Comparison of ENCODE assay signal across 20 mouse cellular contexts in the genomic region with DNA sequence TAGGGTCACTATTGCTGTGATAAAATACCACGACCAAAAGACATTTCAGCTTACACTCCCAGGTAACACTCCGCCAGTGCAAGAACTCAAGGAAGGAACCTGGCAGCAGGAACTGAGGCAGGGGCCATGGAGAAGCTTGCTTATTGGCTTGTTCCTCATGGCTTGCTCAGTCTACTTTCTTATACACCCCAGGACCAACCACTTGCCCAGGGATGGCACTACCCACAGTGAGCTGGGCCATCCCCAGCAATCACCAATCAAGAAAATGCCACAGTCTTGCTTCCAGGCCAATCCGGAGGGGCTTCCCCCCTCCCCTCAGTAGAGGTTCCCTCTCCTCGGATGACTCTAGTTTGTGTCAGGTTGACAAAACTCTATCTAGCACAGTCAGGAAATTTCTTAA. TPM values are rescaled to one million over a fixed set of nuclear protein-coding genes. Genes with fewer than 3 reads are reported as not detected.
DNase-seq lines count a peak whose midpoint lies in the region; ATAC-seq lines count a peak whose summit lies in the region.
"Had no signal": no experiment of that assay in that cellular context is flagged by ENCODE, and none has a peak within 500 bp of the region (broad histone marks: within the 10 kb centered on the region; RNA-seq: fewer than 3 reads in every experiment).

No protein-coding gene starts in this region.

- WGBS in forebrain, embryonic 13.5 days: 79% methylated on average over 4 of the region's 4 CpGs
- 77% methylated on average over 4 of the region's 4 CpGs for WGBS in forebrain, embryonic 15.5 days
- 75% methylated on average over 4 of the region's 4 CpGs for WGBS in midbrain, embryonic 12.5 days
- WGBS in midbrain, embryonic 15.5 days: 76% methylated on average over 4 of the region's 4 CpGs
- 72% methylated on average over 4 of the region's 4 CpGs for WGBS in neural tube, embryonic 14.5 days
- WGBS in neural tube, embryonic 15.5 days: 79% methylated on average over 4 of the region's 4 CpGs

- no peaks in the 10 kb centered on the region for H3K27me3 ChIP-seq in forebrain, embryonic 13.5 days
- H3K27me3 ChIP-seq in forebrain, embryonic 15.5 days: no peaks in the 10 kb centered on the region
- no peaks in the 10 kb centered on the region for H3K27me3 ChIP-seq in midbrain, embryonic 12.5 days
- H3K27me3 ChIP-seq in midbrain, embryonic 15.5 days (replicated peaks): no peaks in the 10 kb centered on the region
- H3K27me3 ChIP-seq in neural tube, embryonic 14.5 days (ENCODE audit: control insufficient read depth, insufficient read depth, low read length): no peaks in the 10 kb centered on the region
- no peaks in the 10 kb centered on the region for H3K27me3 ChIP-seq in neural tube, embryonic 15.5 days (replicated peaks)

- H3K4me2 ChIP-seq in forebrain, embryonic 13.5 days: no peak overlapping the region
- H3K4me2 ChIP-seq in forebrain, embryonic 15.5 days (replicated peaks): no peak overlapping the region
- no peak overlapping the region for H3K4me2 ChIP-seq in midbrain, embryonic 12.5 days (replicated peaks)
- no peak overlapping the region for H3K4me2 ChIP-seq in midbrain, embryonic 15.5 days
- no peak overlapping the region for H3K4me2 ChIP-seq in neural tube, embryonic 14.5 days (ENCODE audit: low read depth, low read length)
- no peak overlapping the region for H3K4me2 ChIP-seq in neural tube, embryonic 15.5 days
- H3K4me2 ChIP-seq: heart, embryonic 11.5 days; hindbrain, embryonic 14.5 days had no signal

- H3K9ac ChIP-seq in forebrain, embryonic 13.5 days: no peak overlapping the region
- no peak overlapping the region for H3K9ac ChIP-seq in forebrain, embryonic 15.5 days (replicated peaks)
- H3K9ac ChIP-seq in midbrain, embryonic 12.5 days (replicated peaks): no peak overlapping the region
- H3K9ac ChIP-seq in midbrain, embryonic 15.5 days: no peak overlapping the region
- H3K9ac ChIP-seq in neural tube, embryonic 14.5 days (replicated peaks; ENCODE audit: low read depth, low read length): no peak overlapping the region
- H3K9ac ChIP-seq in neural tube, embryonic 15.5 days (replicated peaks): no peak overlapping the region
- H3K9ac ChIP-seq: hindbrain, embryonic 14.5 days had no signal

- H3K36me3 ChIP-seq in forebrain, embryonic 13.5 days (ENCODE audit: poor library complexity, severe bottlenecking): no peaks in the 10 kb centered on the region
- no peaks in the 10 kb centered on the region for H3K36me3 ChIP-seq in forebrain, embryonic 15.5 days
- no peaks in the 10 kb centered on the region for H3K36me3 ChIP-seq in midbrain, embryonic 12.5 days
- H3K36me3 ChIP-seq in midbrain, embryonic 15.5 days (replicated peaks): no peaks in the 10 kb centered on the region
- H3K36me3 ChIP-seq in neural tube, embryonic 14.5 days (ENCODE audit: control insufficient read depth, insufficient read depth, low read length): no peaks in the 10 kb centered on the region
- no peaks in the 10 kb centered on the region for H3K36me3 ChIP-seq in neural tube, embryonic 15.5 days
- H3K36me3 ChIP-seq: forebrain, embryonic 10.5 days; hindbrain, embryonic 10.5 days had no signal

- no peak for DNase-seq in yolk sac, embryonic 10.5 days (ENCODE audit: low spot score)
- no peak for DNase-seq in cerebellum, postnatal 25 days
- DNase-seq: adrenal gland, adult 8-10 months; adrenal gland, postnatal 25 days; cerebellum, adult 11 months; cerebellum, adult 2 months; cerebellum, adult 9-11 months; gastrocnemius, postnatal 25 days; heart, postnatal 36 days had no signal

- H3K4me3 ChIP-seq in forebrain, embryonic 13.5 days: no peak overlapping the region
- no peak overlapping the region for H3K4me3 ChIP-seq in forebrain, embryonic 15.5 days
- no peak overlapping the region for H3K4me3 ChIP-seq in midbrain, embryonic 12.5 days
- no peak overlapping the region for H3K4me3 ChIP-seq in midbrain, embryonic 15.5 days
- H3K4me3 ChIP-seq in neural tube, embryonic 14.5 days (ENCODE audit: low read depth, low read length): no peak overlapping the region
- H3K4me3 ChIP-seq in neural tube, embryonic 15.5 days (replicated peaks): no peak overlapping the region
- H3K4me3 ChIP-seq: forebrain, embryonic 10.5 days; hindbrain, embryonic 10.5 days had no signal

- 0 out of 2 replicates have a peak, but pooled peaks have one; percentile 30 for ATAC-seq in forebrain, embryonic 13.5 days
- no peak for ATAC-seq in forebrain, embryonic 15.5 days (replicated peaks)
- ATAC-seq in midbrain, embryonic 12.5 days (ENCODE audit: low FRiP score, low read depth): peak; percentile 53; the same call in 1 of the 2 replicates
- no peak for ATAC-seq in midbrain, embryonic 15.5 days (replicated peaks)
- peak; percentile 33; the same call in 1 of the 2 replicates for ATAC-seq in neural tube, embryonic 14.5 days (ENCODE audit: low read depth)
- ATAC-seq in neural tube, embryonic 15.5 days (ENCODE audit: low FRiP score): no peak
- ATAC-seq: activated CD4-positive, CD25-positive, alpha-beta regulatory T cell, adult 4 months had no signal

- H3K4me1 ChIP-seq in forebrain, embryonic 13.5 days: peaks cover 7% of the 10 kb centered on the region
- no peaks in the 10 kb centered on the region for H3K4me1 ChIP-seq in forebrain, embryonic 15.5 days
- H3K4me1 ChIP-seq in midbrain, embryonic 12.5 days: peaks cover 9% of the 10 kb centered on the region; the same call in 1 of the 2 replicates
- H3K4me1 ChIP-seq in midbrain, embryonic 15.5 days: peaks cover 4% of the 10 kb centered on the region
- H3K4me1 ChIP-seq in neural tube, embryonic 14.5 days (ENCODE audit: control insufficient read depth, insufficient read depth, low read length): 0 out of 2 replicates have a peak, but pooled peaks cover 3% of the 10 kb centered on the region
- H3K4me1 ChIP-seq in neural tube, embryonic 15.5 days: 0 out of 2 replicates have a peak, but pooled peaks cover 2% of the 10 kb centered on the region

- H3K9me3 ChIP-seq in forebrain, embryonic 13.5 days (replicated peaks): no peaks in the 10 kb centered on the region
- H3K9me3 ChIP-seq in forebrain, embryonic 15.5 days: no peaks in the 10 kb centered on the region
- H3K9me3 ChIP-seq in midbrain, embryonic 12.5 days: no peaks in the 10 kb centered on the region
- H3K9me3 ChIP-seq in midbrain, embryonic 15.5 days: no peaks in the 10 kb centered on the region
- H3K9me3 ChIP-seq in neural tube, embryonic 14.5 days (ENCODE audit: control insufficient read depth, low read length): no peaks in the 10 kb centered on the region
- H3K9me3 ChIP-seq in neural tube, embryonic 15.5 days (replicated peaks): no peaks in the 10 kb centered on the region

- H3K27ac ChIP-seq in forebrain, embryonic 13.5 days: 0 out of 2 replicates have a peak overlapping the region, but pooled peaks have one; percentile 19
- no peak overlapping the region for H3K27ac ChIP-seq in forebrain, embryonic 15.5 days (replicated peaks)
- no peak overlapping the region for H3K27ac ChIP-seq in midbrain, embryonic 12.5 days (replicated peaks)
- no peak overlapping the region for H3K27ac ChIP-seq in midbrain, embryonic 15.5 days
- no peak overlapping the region for H3K27ac ChIP-seq in neural tube, embryonic 14.5 days (ENCODE audit: low read depth, low read length)
- no peak overlapping the region for H3K27ac ChIP-seq in neural tube, embryonic 15.5 days (replicated peaks)
- H3K27ac ChIP-seq: forebrain, embryonic 10.5 days; hindbrain, embryonic 10.5 days; hindbrain, embryonic 14.5 days had no signal

RNA-seq across cellular contexts. Expression of gene Cep78, which starts 24.3 kb away (rescaled TPM):
- 49.9 and 57.5 TPM in 2 replicates for polyA plus RNA-seq in forebrain, embryonic 13.5 days (2015; fragmentation: Nextera tagmentation; extraction: Ambion mirVana)
- 36.1 and 39.0 TPM in 2 replicates for polyA plus RNA-seq in forebrain, embryonic 15.5 days (2015; fragmentation: Nextera tagmentation; extraction: Ambion mirVana)
- 49.6 and 54.8 TPM in 2 replicates for polyA plus RNA-seq in midbrain, embryonic 12.5 days (2016; fragmentation: Nextera tagmentation; extraction: Ambion mirVana)
- polyA plus RNA-seq in midbrain, embryonic 15.5 days (2015; fragmentation: Nextera tagmentation; extraction: Ambion mirVana): 31.1 and 33.6 TPM in 2 replicates
- 30.4 and 34.6 TPM in 2 replicates for polyA plus RNA-seq in neural tube, embryonic 14.5 days (2014; fragmentation: Nextera tagmentation; extraction: Ambion mirVana)
- 25.7 and 25.9 TPM in 2 replicates for polyA plus RNA-seq in neural tube, embryonic 15.5 days (2015; fragmentation: Nextera tagmentation; extraction: Ambion mirVana)

Comparison
In these comparisons a context has a peak if more than half of its experiments do, and no peak if none do; other contexts are left out.
1. ATAC-seq: peak in forebrain, embryonic 13.5 days (single experiment), midbrain, embryonic 12.5 days (single experiment) and neural tube, embryonic 14.5 days (single experiment); none in forebrain, embryonic 15.5 days (single experiment), midbrain, embryonic 15.5 days (single experiment) and neural tube, embryonic 15.5 days (single experiment).